Mouse (Mus musculus) cerebellum, adult 9-11 months (tissue): ENCODE results near the gene Ptpn13.

ENCODE experiments used
- DNase-seq: peaks from one replicate; pipeline ENCODE4 v3.0.0; 2022

Gene Ptpn13

GRCm38 (mm10) chr5:103423305-103423926 lies 1.6 kb upstream of the Ptpn13 start:
- DNase-seq, result no peak

GRCm38 (mm10) chr5:103423927-103424315 lies 1.1 kb upstream of the Ptpn13 start:
- no peak for DNase-seq

GRCm38 (mm10) chr5:103425363-103426031 lies 505 bp downstream of the Ptpn13 start:
- peak; percentile 4 for DNase-seq

GRCm38 (mm10) chr5:103426250-103426649 lies 1.3 kb downstream of the Ptpn13 start:
- DNase-seq, result no peak

GRCm38 (mm10) chr5:103430986-103431385 lies 6.0 kb downstream of the Ptpn13 start:
- no peak for DNase-seq

GRCm38 (mm10) chr5:103431479-103431878 lies 6.5 kb downstream of the Ptpn13 start:
- DNase-seq, result no peak

GRCm38 (mm10) chr5:103436039-103436944 lies 11.3 kb downstream of the Ptpn13 start:
- DNase-seq, result no peak

GRCm38 (mm10) chr5:103437714-103438113 lies 12.7 kb downstream of the Ptpn13 start:
- DNase-seq, result no peak

GRCm38 (mm10) chr5:103439171-103439570 lies 14.2 kb downstream of the Ptpn13 start:
- no peak for DNase-seq

GRCm38 (mm10) chr5:103440418-103441276 lies 15.7 kb downstream of the Ptpn13 start:
- DNase-seq, result no peak

- DNase-seq, result no peak
These were observed 16.7 kb downstream of the Ptpn13 start for GRCm38 (mm10) chr5:103441706-103442105.

- no peak for DNase-seq
These were observed 17.3 kb downstream of the Ptpn13 start for GRCm38 (mm10) chr5:103442269-103442688.

GRCm38 (mm10) chr5:103442921-103443320 lies 17.9 kb downstream of the Ptpn13 start:
- DNase-seq, result no peak

GRCm38 (mm10) chr5:103445383-103445782 lies 20.4 kb downstream of the Ptpn13 start:
- no peak for DNase-seq

GRCm38 (mm10) chr5:103447806-103448416 lies 22.9 kb downstream of the Ptpn13 start:
- no peak for DNase-seq

GRCm38 (mm10) chr5:103448470-103448869 lies 23.5 kb downstream of the Ptpn13 start:
- DNase-seq, result no peak

GRCm38 (mm10) chr5:103450663-103451062 lies 25.7 kb downstream of the Ptpn13 start:
- no peak for DNase-seq

- DNase-seq, result no peak
These were observed 28.6 kb downstream of the Ptpn13 start for GRCm38 (mm10) chr5:103453361-103454140.

GRCm38 (mm10) chr5:103456794-103457193 lies 31.8 kb downstream of the Ptpn13 start:
- DNase-seq, result no peak

GRCm38 (mm10) chr5:103458411-103458810 lies 33.4 kb downstream of the Ptpn13 start:
- no peak for DNase-seq

- DNase-seq, result no peak
These were observed 34.1 kb downstream of the Ptpn13 start for GRCm38 (mm10) chr5:103458959-103459675.
